Mouse (Mus musculus) R1 (cell line): Measurements from ENCODE around the gene Pms2.

ENCODE experiments used
- DNase-seq: peaks from one replicate; pipeline ENCODE4 v3.0.0-alpha.2; 2018; ENCODE audit warnings: low read depth, low spot score

The Pms2 gene

GRCm38 (mm10) chr5:143909417-143910400, at the start of gene Pms2, which contains the start of gene Aimp2:
Pms2 (plus strand) TSS chr5:143909964.
Aimp2 (minus strand) TSS chr5:143909847.
- peak; percentile 100 for DNase-seq

GRCm38 (mm10) chr5:143871547-143872169, 38.1 kb upstream of the Pms2 start:
- peak; percentile 18 for DNase-seq

GRCm38 (mm10) chr5:143874571-143874970, 35.2 kb upstream of the Pms2 start:
- peak; percentile 72 for DNase-seq

- DNase-seq = no peak
Measured at GRCm38 (mm10) chr5:143885274-143885673, 24.5 kb upstream of the Pms2 start.

- peak; percentile 56 for DNase-seq
Measured at GRCm38 (mm10) chr5:143890741-143891140, 19.0 kb upstream of the Pms2 start.

GRCm38 (mm10) chr5:143892255-143892886, 17.4 kb upstream of the Pms2 start:
- peak; percentile 38 for DNase-seq

- no peak for DNase-seq
Measured at GRCm38 (mm10) chr5:143893396-143893795, 16.4 kb upstream of the Pms2 start.

- peak; percentile 55 for DNase-seq
Measured at GRCm38 (mm10) chr5:143897635-143898330, 12.0 kb upstream of the Pms2 start, which contains the start of gene Ankrd61. Ankrd61 (minus strand) TSS chr5:143897685.

- no peak for DNase-seq
Measured at GRCm38 (mm10) chr5:143902111-143902510, 7.7 kb upstream of the Pms2 start.

GRCm38 (mm10) chr5:143903813-143904212, 6.0 kb upstream of the Pms2 start:
- DNase-seq = no peak

GRCm38 (mm10) chr5:143906429-143906828, 3.3 kb upstream of the Pms2 start:
- no peak for DNase-seq

- peak; percentile 40 for DNase-seq
Measured at GRCm38 (mm10) chr5:143908926-143909325, 838 bp upstream of the Pms2 start.

GRCm38 (mm10) chr5:143916221-143916620, 6.5 kb downstream of the Pms2 start:
- no peak for DNase-seq

- DNase-seq = peak; percentile 77
Measured at GRCm38 (mm10) chr5:143917418-143917817, 7.7 kb downstream of the Pms2 start.

- DNase-seq = no peak
Measured at GRCm38 (mm10) chr5:143918120-143918519, 8.4 kb downstream of the Pms2 start.

- no peak for DNase-seq
Measured at GRCm38 (mm10) chr5:143924781-143925452, 15.2 kb downstream of the Pms2 start.

- no peak for DNase-seq
Measured at GRCm38 (mm10) chr5:143927875-143928274, 18.1 kb downstream of the Pms2 start, which contains the start of gene Gm42421. Gm42421 (plus strand) TSS chr5:143928175.

GRCm38 (mm10) chr5:143929291-143929690, 19.5 kb downstream of the Pms2 start:
- DNase-seq = no peak

GRCm38 (mm10) chr5:143930656-143931055, 20.9 kb downstream of the Pms2 start:
- no peak for DNase-seq

GRCm38 (mm10) chr5:143931863-143932580, 22.3 kb downstream of the Pms2 start:
- no peak for DNase-seq
